Mouse (Mus musculus) MEL (cell line): ENCODE measurements around the gene Phf23. TPM values are rescaled to one million over a fixed set of nuclear protein-coding genes. Genes with fewer than 3 reads are reported as not detected.

Experiments
- DNase-seq: peaks from one replicate; pipeline ENCODE4 v3.0.0; 2011; ENCODE audit warnings: low read depth, low spot score
- H3K27ac ChIP-seq: 2 replicates; pipeline ENCODE4 v1.5.1; 2012; ENCODE audit warnings: low read depth, mild to moderate bottlenecking, control low read depth, low read length, moderate library complexity; ENCODE audit not compliant: control insufficient read depth
- H3K27me3 ChIP-seq, 2 experiments: fragments of 150-350 bp in 1 of 2; sonication (generic) in 1 of 2; 2 replicates each; pipeline ENCODE4 v1.6.1; 2012; ENCODE audit warnings: low read length in 2 of 2, mild to moderate bottlenecking in 2 of 2, improper control_type of control experiment in 1 of 2, moderate library complexity in 1 of 2; ENCODE audit not compliant: insufficient read depth in 2 of 2, control insufficient read depth in 1 of 2
- H3K36me3 ChIP-seq, 2 experiments: 2 replicates each; pipeline ENCODE4 v1.6.1; 2012 to 2014; ENCODE audit warnings: low read length in 2 of 2, improper control_type of control experiment in 1 of 2, inconsistent platforms in 1 of 2, mild to moderate bottlenecking in 1 of 2; ENCODE audit not compliant: insufficient read depth in 2 of 2, control insufficient read depth in 1 of 2
- H3K4me1 ChIP-seq, 2 experiments: fragments of 150-350 bp in 1 of 2; sonication (generic) in 1 of 2; 2 replicates each; pipeline ENCODE4 v1.6.1; 2012; ENCODE audit warnings: low read length in 2 of 2, improper control_type of control experiment in 1 of 2, mild to moderate bottlenecking in 1 of 2; ENCODE audit not compliant: insufficient read depth in 2 of 2, control insufficient read depth in 1 of 2
- H3K4me3 ChIP-seq, 2 experiments: fragments of 150-350 bp in 1 of 2; sonication (generic) in 1 of 2; 2 replicates each; pipeline ENCODE4 v1.5.1; 2012; ENCODE audit warnings: low read depth in 2 of 2, low read length in 2 of 2, mild to moderate bottlenecking in 2 of 2, moderate library complexity in 2 of 2, control low read depth in 1 of 2, improper control_type of control experiment in 1 of 2; ENCODE audit not compliant: control insufficient read depth in 1 of 2, insufficient read depth in 1 of 2
- H3K79me2 ChIP-seq: 2 replicates; pipeline ENCODE4 v1.6.1; 2012; ENCODE audit warnings: mild to moderate bottlenecking, low read length, moderate library complexity; ENCODE audit not compliant: control insufficient read depth, poor library complexity, insufficient read depth
- H3K9ac ChIP-seq: 2 replicates; pipeline ENCODE4 v1.6.1; 2012; ENCODE audit warnings: low read depth, mild to moderate bottlenecking, control low read depth, low read length, moderate library complexity; ENCODE audit not compliant: control insufficient read depth, poor library complexity, severe bottlenecking
- H3K9me3 ChIP-seq: fragments of 150-350 bp; sonication (generic); replicated peaks from 2 replicates; pipeline ENCODE4 v1.6.1; 2012; ENCODE audit warnings: mild to moderate bottlenecking, low read length, improper control_type of control experiment, moderate library complexity; ENCODE audit not compliant: insufficient read depth
- BHLHE40 ChIP-seq: IDR thresholded peaks from 2 replicates; pipeline ENCODE4 v1.6.1; 2012; ENCODE audit warnings: low read depth, mild to moderate bottlenecking, inconsistent platforms, low read length, improper control_type of control experiment, borderline replicate concordance
- CHD1 ChIP-seq: IDR thresholded peaks from 2 replicates; pipeline ENCODE4 v1.6.1; 2012; ENCODE audit warnings: low read depth, mild to moderate bottlenecking, inconsistent platforms, low read length, improper control_type of control experiment
- CHD2 ChIP-seq: IDR thresholded peaks from 2 replicates; pipeline ENCODE4 v1.6.1; 2011; ENCODE audit warnings: low read length, improper control_type of control experiment
- ELF1 ChIP-seq: IDR thresholded peaks from 2 replicates; pipeline ENCODE4 v1.6.1; 2014; ENCODE audit warnings: low read depth, mild to moderate bottlenecking, inconsistent platforms, low read length, improper control_type of control experiment, moderate library complexity
- EP300 ChIP-seq, 2 experiments: IDR thresholded peaks; 2 replicates each; pipeline ENCODE4 v1.6.1; 2011; ENCODE audit warnings: improper control_type of control experiment in 2 of 2, low read length in 2 of 2, low read depth in 1 of 2, mild to moderate bottlenecking in 1 of 2
- ETS1 ChIP-seq: IDR thresholded peaks from 2 replicates; pipeline ENCODE4 v1.6.1; 2012; ENCODE audit warnings: low read depth, mild to moderate bottlenecking, inconsistent platforms, low read length, improper control_type of control experiment, moderate library complexity
- GATA1 ChIP-seq: IDR thresholded peaks from 2 replicates; pipeline ENCODE4 v1.6.1; 2011; ENCODE audit warnings: low read depth, low read length, improper control_type of control experiment
- MAFK ChIP-seq: IDR thresholded peaks from 2 replicates; pipeline ENCODE4 v1.6.1; 2011; ENCODE audit warnings: low read depth, mild to moderate bottlenecking, low read length, improper control_type of control experiment, borderline replicate concordance
- MEF2A ChIP-seq: IDR thresholded peaks from 2 replicates; pipeline ENCODE4 v1.6.1; 2014; ENCODE audit warnings: low read depth, mild to moderate bottlenecking, inconsistent platforms, low read length, improper control_type of control experiment; ENCODE audit not compliant: poor library complexity, insufficient replicate concordance, severe bottlenecking; ENCODE audit errors: extremely low read depth
- MYB ChIP-seq: IDR thresholded peaks from 2 replicates; pipeline ENCODE4 v1.6.1; 2011; ENCODE audit warnings: mild to moderate bottlenecking, low read depth, low read length, improper control_type of control experiment
- MYC ChIP-seq: IDR thresholded peaks from 2 replicates; pipeline ENCODE4 v1.6.1; 2011; ENCODE audit warnings: low read depth, mild to moderate bottlenecking, low read length, improper control_type of control experiment, moderate library complexity
- NELFE ChIP-seq: IDR thresholded peaks from 2 replicates; pipeline ENCODE4 v1.6.1; 2011; ENCODE audit warnings: low read depth, low read length, improper control_type of control experiment
- POLR2A ChIP-seq, 2 experiments: IDR thresholded peaks; 2 replicates each; pipeline ENCODE4 v1.6.1; 2011 to 2012; ENCODE audit warnings: low read length in 2 of 2, mild to moderate bottlenecking in 2 of 2, control low read depth in 1 of 2, improper control_type of control experiment in 1 of 2, low read depth in 1 of 2, moderate library complexity in 1 of 2; ENCODE audit not compliant: control insufficient read depth in 1 of 2, insufficient read depth in 1 of 2, poor library complexity in 1 of 2
- POLR2AphosphoS5 ChIP-seq: IDR thresholded peaks from 2 replicates; pipeline ENCODE4 v1.6.1; 2012; ENCODE audit warnings: low read depth, borderline replicate concordance, mild to moderate bottlenecking, inconsistent platforms, low read length, moderate library complexity, mixed read lengths
- RAD21 ChIP-seq: IDR thresholded peaks from 2 replicates; pipeline ENCODE4 v1.6.1; 2011; ENCODE audit warnings: mild to moderate bottlenecking, low read depth, low read length, improper control_type of control experiment
- RCOR1 ChIP-seq: IDR thresholded peaks from 2 replicates; pipeline ENCODE4 v1.6.1; 2012; ENCODE audit warnings: low read depth, mild to moderate bottlenecking, inconsistent platforms, low read length, improper control_type of control experiment
- SMC3 ChIP-seq: IDR thresholded peaks from 2 replicates; pipeline ENCODE4 v1.6.1; 2011; ENCODE audit warnings: low read depth, low read length, improper control_type of control experiment
- TAL1 ChIP-seq: IDR thresholded peaks from 2 replicates; pipeline ENCODE4 v1.6.1; 2012; ENCODE audit warnings: mild to moderate bottlenecking, inconsistent platforms, low read length, moderate library complexity, mixed read lengths
- TBP ChIP-seq: IDR thresholded peaks from 2 replicates; pipeline ENCODE4 v1.8.0; 2011; ENCODE audit warnings: low read depth, low read length, improper control_type of control experiment
- UBTF ChIP-seq: IDR thresholded peaks from 2 replicates; pipeline ENCODE4 v1.6.1; 2012; ENCODE audit warnings: low read depth, mild to moderate bottlenecking, inconsistent platforms, low read length, improper control_type of control experiment, moderate library complexity, borderline replicate concordance; ENCODE audit not compliant: insufficient read depth
- USF1 ChIP-seq: IDR thresholded peaks from 2 replicates; pipeline ENCODE4 v1.6.1; 2014; ENCODE audit warnings: low read depth, mild to moderate bottlenecking, inconsistent platforms, low read length, improper control_type of control experiment, moderate library complexity
- USF2 ChIP-seq, 2 experiments: IDR thresholded peaks; 2 replicates each; pipeline ENCODE4 v1.6.1; 2011 to 2012; ENCODE audit warnings: improper control_type of control experiment in 2 of 2, low read length in 2 of 2, borderline replicate concordance in 1 of 2, inconsistent platforms in 1 of 2, low read depth in 1 of 2, mild to moderate bottlenecking in 1 of 2; ENCODE audit not compliant: insufficient read depth in 1 of 2
- polyA plus RNA-seq, 2 experiments: library from polyadenylated mRNA; stranded (reverse) in 1 of 2; unstranded in 1 of 2; fragments of >175 nt in 1 of 2; fragments of >200 nt in 1 of 2; gene quantifications; 2 replicates each; pipeline versions ENCODE4 v1.2.1 to v1.2.4; 2012; ENCODE audit warnings: low replicate concordance in 2 of 2, low read depth in 1 of 2; ENCODE audit not compliant: insufficient read length in 2 of 2, insufficient read depth in 1 of 2, missing spikeins in 1 of 2
- total RNA-seq: library from RNA; depleted of rRNA; stranded (reverse); fragments of 300-350 nt; gene quantifications from 2 replicates; pipeline ENCODE4 v1.2.3, GENCODE M21; 2012

Phf23 gene
- total and polyA plus RNA-seq, 3 experiments, result 108 to 112 TPM; not detected in 1

- DNase-seq, result no peak
- Histone ChIP-seq H3K27ac (no peak overlapping the region), H3K9me3 (no peaks in the 10 kb centered on the region)
- TF ChIP-seq MEF2A, result no peak
- TF ChIP-seq, all 39 proteins: peak for 0
- Histone ChIP-seq H3K4me1 (no peaks in the 10 kb centered on the region), H3K4me3 (no peak overlapping the region), H3K9ac (no peak overlapping the region), H3K36me3 (no peaks in the 10 kb centered on the region), H3K27me3 (no peaks in the 10 kb centered on the region), H3K79me2 (no peaks in the 10 kb centered on the region)
These were observed 44.1 kb downstream of the Phf23 start for GRCm38 (mm10) chr11:70039631-70040030.

GRCm38 (mm10) chr11:70040184-70040583 is 44.6 kb downstream of the Phf23 start:
- H3K36me3 ChIP-seq, result no peaks in the 10 kb centered on the region
- H3K27ac ChIP-seq, result no peak overlapping the region
- no peak overlapping the region for H3K9ac ChIP-seq
- no peak for TF ChIP-seq POLR2AphosphoS5
- TF ChIP-seq ELF1, result no peak
- no peak for TF ChIP-seq CHD2
- no peak for TF ChIP-seq TBP
- TF ChIP-seq SMC3, result no peak
- TF ChIP-seq USF2 (IDR thresholded peaks at IDR 0.05; ENCODE audit: borderline replicate concordance in 1 of 2, insufficient read depth in 1 of 2, low read depth in 1 of 2, low read length in 2 of 2), result no peak
- TF ChIP-seq NELFE, result no peak
- no peak for TF ChIP-seq TAL1
- TF ChIP-seq EP300 (IDR thresholded peaks at IDR 0.05; ENCODE audit: low read depth in 1 of 2, low read length in 2 of 2), result no peak
- TF ChIP-seq UBTF, result no peak
- no peak for TF ChIP-seq GATA1
- TF ChIP-seq ETS1, result no peak
- H3K9me3 ChIP-seq, result no peaks in the 10 kb centered on the region
- DNase-seq, result no peak
- H3K27me3 ChIP-seq, result no peaks in the 10 kb centered on the region
- no peaks in the 10 kb centered on the region for H3K79me2 ChIP-seq
- no peak overlapping the region for H3K4me3 ChIP-seq
- H3K4me1 ChIP-seq, result no peaks in the 10 kb centered on the region

DNA sequence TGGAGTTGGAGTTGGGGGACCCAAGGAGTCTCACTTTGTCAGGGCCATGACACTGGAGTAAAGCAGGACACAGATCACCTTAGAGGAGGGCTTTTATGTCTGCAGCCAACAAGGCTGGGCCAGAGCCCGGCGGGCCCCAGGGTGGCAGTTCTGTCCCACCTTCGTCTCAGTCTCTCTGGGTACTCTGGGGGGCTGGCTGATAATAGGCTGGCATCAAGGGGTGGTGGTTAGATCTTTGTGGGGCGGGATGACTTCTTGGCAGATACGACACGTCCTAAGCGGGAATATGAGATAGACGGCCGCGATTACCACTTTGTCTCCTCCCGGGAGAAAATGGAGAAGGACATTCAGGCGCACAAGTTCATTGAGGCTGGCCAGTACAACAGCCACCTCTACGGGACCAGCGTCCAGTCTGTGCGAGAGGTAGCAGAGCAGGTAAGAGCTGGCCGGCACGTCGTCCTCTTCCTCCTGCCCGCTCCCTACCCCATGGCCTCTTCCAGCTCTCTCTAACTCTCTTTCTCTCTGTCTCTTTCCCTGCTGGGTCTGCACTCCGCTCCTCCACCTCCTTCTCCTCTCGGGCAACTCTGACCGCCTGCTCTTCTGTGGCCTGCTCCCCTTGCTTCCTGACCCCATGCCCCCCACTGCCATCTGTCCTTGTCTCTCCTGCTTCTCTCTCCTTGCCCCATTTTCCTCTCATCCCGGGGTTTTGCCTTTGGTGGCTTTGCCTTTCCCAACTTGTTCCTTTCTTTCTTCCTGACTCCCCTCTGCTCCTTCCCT is 46.9 kb downstream of the Phf23 start:
- H3K27me3 ChIP-seq, result no peaks in the 10 kb centered on the region
- no peaks in the 10 kb centered on the region for H3K9me3 ChIP-seq
- H3K4me3 ChIP-seq, result no peak overlapping the region
- no peak for DNase-seq
- no peaks in the 10 kb centered on the region for H3K4me1 ChIP-seq
- no peak overlapping the region for H3K9ac ChIP-seq
- no peaks in the 10 kb centered on the region for H3K79me2 ChIP-seq
- no peaks in the 10 kb centered on the region for H3K36me3 ChIP-seq
- TF ChIP-seq MAFK, result no peak
- TF ChIP-seq BHLHE40, result no peak
- TF ChIP-seq CHD1, result no peak
- no peak for TF ChIP-seq MYB
- TF ChIP-seq MEF2A, result no peak
- no peak for TF ChIP-seq POLR2A (IDR thresholded peaks at IDR 0.05; ENCODE audit: control insufficient read depth in 1 of 2, insufficient read depth in 1 of 2, low read depth in 1 of 2, low read length in 2 of 2, poor library complexity in 1 of 2)
- no peak for TF ChIP-seq MYC
- no peak for TF ChIP-seq USF1
- no peak for TF ChIP-seq RAD21
- TF ChIP-seq NELFE, result no peak
- no peak for TF ChIP-seq ELF1
- no peak for TF ChIP-seq RCOR1
- TF ChIP-seq ETS1, result no peak
- H3K27ac ChIP-seq, result no peak overlapping the region
